Mouse (Mus musculus): Measurements from ENCODE around the gene Ift80.
"Not testable (repeated sequence)": the region's sequence is repeated elsewhere in the genome, so short reads cannot be mapped to it uniquely, and the experiment has no call there.

DNA sequence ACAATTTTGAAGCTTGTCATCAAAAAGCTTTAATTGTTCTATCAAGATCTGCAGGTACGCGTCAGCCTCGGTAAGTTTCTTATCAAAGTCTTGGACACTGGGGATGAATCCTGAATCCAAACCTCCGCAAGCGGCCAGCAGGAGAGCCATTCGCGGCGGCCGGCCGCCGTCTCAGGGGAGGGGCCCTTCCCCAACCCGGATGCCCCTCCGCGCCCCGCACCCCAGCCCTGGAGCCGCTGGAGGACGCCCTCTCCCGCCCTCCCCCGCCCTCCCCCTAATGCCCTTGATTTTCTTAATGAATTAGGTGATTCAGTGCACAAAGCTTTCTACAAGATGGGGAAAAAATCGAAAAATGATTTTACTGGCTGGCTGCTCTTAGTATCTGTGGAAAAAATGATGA is 101.7 kb downstream of the Ift80 start:
- TF ChIP-seq HCFC1 (IDR thresholded peaks at IDR 0.05; ENCODE audit: borderline replicate concordance, insufficient read depth, low read length); MAFK (IDR thresholded peaks at IDR 0.05; ENCODE audit: insufficient read depth, low read depth, low read length); ZNF384 (IDR thresholded peaks at IDR 0.05; ENCODE audit: low read depth, low read length); CHD2 (IDR thresholded peaks at IDR 0.05; ENCODE audit: low read depth, low read length); ZC3H11A (IDR thresholded peaks at IDR 0.05; ENCODE audit: borderline replicate concordance, low read depth, low read length): not testable (repeated sequence)

All from ES-E14 (cell line).